Mouse (Mus musculus): ENCODE measurements around the gene Sbsn. TPM values are rescaled to one million over a fixed set of nuclear protein-coding genes. Genes with fewer than 3 reads are reported as not detected.
"Not testable (repeated sequence)": the region's sequence is repeated elsewhere in the genome, so short reads cannot be mapped to it uniquely, and the experiment has no call there.

Gene Sbsn
- 0.69 and 0.73 TPM in 2 replicates for polyA plus RNA-seq (2012; rRNA removed)

GRCm38 (mm10) chr7:30751086-30751669 lies at the start of gene Sbsn:
TSS of gene Sbsn (plus strand) at chr7:30751471.
- no peak for DNase-seq (ENCODE audit: low read depth, low spot score)
- 64% methylated on average over 5 of the region's 5 CpGs for WGBS

GRCm38 (mm10) chr7:30706214-30706882 lies 44.9 kb upstream of the Sbsn start:
- no peak for DNase-seq (ENCODE audit: low read depth, low spot score)
- 43% methylated on average over 8 of the region's 8 CpGs for WGBS

GRCm38 (mm10) chr7:30707441-30707840 lies 43.8 kb upstream of the Sbsn start:
- WGBS: 84% methylated on average over 1 of the region's 1 CpGs
- DNase-seq (ENCODE audit: low read depth, low spot score): no peak

GRCm38 (mm10) chr7:30711942-30712341 lies 39.3 kb upstream of the Sbsn start, which contains the start of gene Atp4a:
TSS of gene Atp4a (plus strand) at chr7:30712209.
- WGBS: 85% methylated on average over 3 of the region's 3 CpGs
- no peak for DNase-seq (ENCODE audit: low read depth, low spot score)

GRCm38 (mm10) chr7:30717006-30717715 lies 34.1 kb upstream of the Sbsn start:
- 2% methylated on average over 43 of the region's 43 CpGs for WGBS
- DNase-seq (ENCODE audit: low read depth, low spot score): no peak

- DNase-seq (ENCODE audit: low read depth, low spot score): no peak
- 12% methylated on average over 14 of the region's 14 CpGs for WGBS
These were observed 33.6 kb upstream of the Sbsn start for GRCm38 (mm10) chr7:30717716-30718046.

GRCm38 (mm10) chr7:30719669-30720068 lies 31.6 kb upstream of the Sbsn start:
- no peak for DNase-seq (ENCODE audit: low read depth, low spot score)
- 89% methylated on average over 5 of the region's 5 CpGs for WGBS

GRCm38 (mm10) chr7:30721286-30721685 lies 30.0 kb upstream of the Sbsn start:
- DNase-seq (ENCODE audit: low read depth, low spot score): no peak
- WGBS: 91% methylated on average over 7 of the region's 7 CpGs

GRCm38 (mm10) chr7:30723274-30723953 lies 27.9 kb upstream of the Sbsn start:
- 50% methylated on average over 6 of the region's 6 CpGs for WGBS
- DNase-seq (ENCODE audit: low read depth, low spot score): no peak

- 37% methylated on average over 6 of the region's 6 CpGs for WGBS
- no peak for DNase-seq (ENCODE audit: low read depth, low spot score)
These were observed 23.1 kb upstream of the Sbsn start for GRCm38 (mm10) chr7:30728214-30728613.

- WGBS: 3% methylated on average over 26 of the region's 26 CpGs
- no peak for DNase-seq (ENCODE audit: low read depth, low spot score)
These were observed 22.4 kb upstream of the Sbsn start for GRCm38 (mm10) chr7:30728739-30729395.

GRCm38 (mm10) chr7:30729396-30730063 lies 21.7 kb upstream of the Sbsn start, which contains the start of gene Tmem147:
TSS of gene Tmem147 (minus strand) at chr7:30729540.
- under 1% methylated on average over 60 of the region's 60 CpGs for WGBS
- DNase-seq (ENCODE audit: low read depth, low spot score): peak; percentile 97

- 14% methylated on average over 21 of the region's 22 CpGs for WGBS
- DNase-seq (ENCODE audit: low read depth, low spot score): not testable (repeated sequence)
These were observed 21.1 kb upstream of the Sbsn start for GRCm38 (mm10) chr7:30730064-30730722.

GRCm38 (mm10) chr7:30736211-30736610 lies 15.1 kb upstream of the Sbsn start:
- WGBS: 89% methylated on average over 3 of the region's 3 CpGs
- DNase-seq (ENCODE audit: low read depth, low spot score): no peak

GRCm38 (mm10) chr7:30742570-30742969 lies 8.7 kb upstream of the Sbsn start:
- WGBS: 86% methylated on average over 2 of the region's 2 CpGs
- not testable (repeated sequence) for DNase-seq (ENCODE audit: low read depth, low spot score)

- DNase-seq (ENCODE audit: low read depth, low spot score): not testable (repeated sequence)
- WGBS: 92% methylated on average over 4 of the region's 4 CpGs
These were observed 7.7 kb upstream of the Sbsn start, which contains the start of gene Gapdhs for GRCm38 (mm10) chr7:30743617-30744016. TSS of gene Gapdhs (minus strand) at chr7:30743681.

- 20% methylated on average over 4 of the region's 4 CpGs for WGBS
- DNase-seq (ENCODE audit: low read depth, low spot score): no peak
These were observed 7.2 kb upstream of the Sbsn start for GRCm38 (mm10) chr7:30744022-30744598.

- WGBS: 87% methylated on average over 7 of the region's 7 CpGs
These were observed 3.6 kb upstream of the Sbsn start for GRCm38 (mm10) chr7:30747525-30748204.

More at GRCm38 (mm10) chr7:30747525-30748204, 3.6 kb upstream of the Sbsn start:
- DNase-seq (ENCODE audit: low read depth, low spot score): no peak
